Mouse (Mus musculus) MEL (cell line): ENCODE measurements around the gene Rlf. TPM values are rescaled to one million over a fixed set of nuclear protein-coding genes. Genes with fewer than 3 reads are reported as not detected.

ENCODE experiments used
- DNase-seq: peaks from one replicate; pipeline ENCODE4 v3.0.0; 2011; ENCODE audit warnings: low read depth, low spot score
- H3K27ac ChIP-seq: 2 replicates; pipeline ENCODE4 v1.5.1; 2012; ENCODE audit warnings: low read depth, mild to moderate bottlenecking, control low read depth, low read length, moderate library complexity; ENCODE audit not compliant: control insufficient read depth
- H3K27me3 ChIP-seq, 2 experiments: fragments of 150-350 bp in 1 of 2; sonication (generic) in 1 of 2; 2 replicates each; pipeline ENCODE4 v1.6.1; 2012; ENCODE audit warnings: low read length in 2 of 2, mild to moderate bottlenecking in 2 of 2, improper control_type of control experiment in 1 of 2, moderate library complexity in 1 of 2; ENCODE audit not compliant: insufficient read depth in 2 of 2, control insufficient read depth in 1 of 2
- H3K36me3 ChIP-seq, 2 experiments: 2 replicates each; pipeline ENCODE4 v1.6.1; 2012 to 2014; ENCODE audit warnings: low read length in 2 of 2, improper control_type of control experiment in 1 of 2, inconsistent platforms in 1 of 2, mild to moderate bottlenecking in 1 of 2; ENCODE audit not compliant: insufficient read depth in 2 of 2, control insufficient read depth in 1 of 2
- H3K4me1 ChIP-seq, 2 experiments: fragments of 150-350 bp in 1 of 2; sonication (generic) in 1 of 2; 2 replicates each; pipeline ENCODE4 v1.6.1; 2012; ENCODE audit warnings: low read length in 2 of 2, improper control_type of control experiment in 1 of 2, mild to moderate bottlenecking in 1 of 2; ENCODE audit not compliant: insufficient read depth in 2 of 2, control insufficient read depth in 1 of 2
- H3K4me3 ChIP-seq, 2 experiments: fragments of 150-350 bp in 1 of 2; sonication (generic) in 1 of 2; 2 replicates each; pipeline ENCODE4 v1.5.1; 2012; ENCODE audit warnings: low read depth in 2 of 2, low read length in 2 of 2, mild to moderate bottlenecking in 2 of 2, moderate library complexity in 2 of 2, control low read depth in 1 of 2, improper control_type of control experiment in 1 of 2; ENCODE audit not compliant: control insufficient read depth in 1 of 2, insufficient read depth in 1 of 2
- H3K79me2 ChIP-seq: 2 replicates; pipeline ENCODE4 v1.6.1; 2012; ENCODE audit warnings: mild to moderate bottlenecking, low read length, moderate library complexity; ENCODE audit not compliant: control insufficient read depth, poor library complexity, insufficient read depth
- H3K9ac ChIP-seq: 2 replicates; pipeline ENCODE4 v1.6.1; 2012; ENCODE audit warnings: low read depth, mild to moderate bottlenecking, control low read depth, low read length, moderate library complexity; ENCODE audit not compliant: control insufficient read depth, poor library complexity, severe bottlenecking
- H3K9me3 ChIP-seq: fragments of 150-350 bp; sonication (generic); replicated peaks from 2 replicates; pipeline ENCODE4 v1.6.1; 2012; ENCODE audit warnings: mild to moderate bottlenecking, low read length, improper control_type of control experiment, moderate library complexity; ENCODE audit not compliant: insufficient read depth
- BHLHE40 ChIP-seq: IDR thresholded peaks from 2 replicates; pipeline ENCODE4 v1.6.1; 2012; ENCODE audit warnings: low read depth, mild to moderate bottlenecking, inconsistent platforms, low read length, improper control_type of control experiment, borderline replicate concordance
- CTCF ChIP-seq, 3 experiments: IDR thresholded peaks in 2 of 3; conservative IDR thresholded peaks in 1 of 3; 2 replicates each; pipeline ENCODE4 v1.5.1; 2011 to 2012; ENCODE audit warnings: low read length in 3 of 3, low read depth in 2 of 3, mild to moderate bottlenecking in 2 of 3, improper control_type of control experiment in 1 of 3, inconsistent platforms in 1 of 3, mixed read lengths in 1 of 3, moderate library complexity in 1 of 3; ENCODE audit not compliant: control insufficient read depth in 1 of 3, insufficient read depth in 1 of 3, poor library complexity in 1 of 3, severe bottlenecking in 1 of 3
- E2F4 ChIP-seq: IDR thresholded peaks from 2 replicates; pipeline ENCODE4 v1.6.1; 2011; ENCODE audit warnings: low read depth, low read length, improper control_type of control experiment, borderline replicate concordance
- ETS1 ChIP-seq: IDR thresholded peaks from 2 replicates; pipeline ENCODE4 v1.6.1; 2012; ENCODE audit warnings: low read depth, mild to moderate bottlenecking, inconsistent platforms, low read length, improper control_type of control experiment, moderate library complexity
- JUND ChIP-seq: IDR thresholded peaks from 2 replicates; pipeline ENCODE4 v1.6.1; 2011; ENCODE audit warnings: low read depth, mild to moderate bottlenecking, improper control_type of control experiment, low read length
- MAX ChIP-seq: IDR thresholded peaks from 2 replicates; pipeline ENCODE4 v1.6.1; 2011; ENCODE audit warnings: low read length, improper control_type of control experiment
- MYC ChIP-seq: IDR thresholded peaks from 2 replicates; pipeline ENCODE4 v1.6.1; 2011; ENCODE audit warnings: low read depth, mild to moderate bottlenecking, low read length, improper control_type of control experiment, moderate library complexity
- NELFE ChIP-seq: IDR thresholded peaks from 2 replicates; pipeline ENCODE4 v1.6.1; 2011; ENCODE audit warnings: low read depth, low read length, improper control_type of control experiment
- POLR2A ChIP-seq, 2 experiments: IDR thresholded peaks; 2 replicates each; pipeline ENCODE4 v1.6.1; 2011 to 2012; ENCODE audit warnings: low read length in 2 of 2, mild to moderate bottlenecking in 2 of 2, control low read depth in 1 of 2, improper control_type of control experiment in 1 of 2, low read depth in 1 of 2, moderate library complexity in 1 of 2; ENCODE audit not compliant: control insufficient read depth in 1 of 2, insufficient read depth in 1 of 2, poor library complexity in 1 of 2
- POLR2AphosphoS5 ChIP-seq: IDR thresholded peaks from 2 replicates; pipeline ENCODE4 v1.6.1; 2012; ENCODE audit warnings: low read depth, borderline replicate concordance, mild to moderate bottlenecking, inconsistent platforms, low read length, moderate library complexity, mixed read lengths
- RCOR1 ChIP-seq: IDR thresholded peaks from 2 replicates; pipeline ENCODE4 v1.6.1; 2012; ENCODE audit warnings: low read depth, mild to moderate bottlenecking, inconsistent platforms, low read length, improper control_type of control experiment
- USF1 ChIP-seq: IDR thresholded peaks from 2 replicates; pipeline ENCODE4 v1.6.1; 2014; ENCODE audit warnings: low read depth, mild to moderate bottlenecking, inconsistent platforms, low read length, improper control_type of control experiment, moderate library complexity
- USF2 ChIP-seq, 2 experiments: IDR thresholded peaks; 2 replicates each; pipeline ENCODE4 v1.6.1; 2011 to 2012; ENCODE audit warnings: improper control_type of control experiment in 2 of 2, low read length in 2 of 2, borderline replicate concordance in 1 of 2, inconsistent platforms in 1 of 2, low read depth in 1 of 2, mild to moderate bottlenecking in 1 of 2; ENCODE audit not compliant: insufficient read depth in 1 of 2
- ZC3H11A ChIP-seq: IDR thresholded peaks from 2 replicates; pipeline ENCODE4 v1.6.1; 2012; ENCODE audit warnings: low read depth, mild to moderate bottlenecking, inconsistent platforms, low read length, improper control_type of control experiment
- ZMIZ1 ChIP-seq: IDR thresholded peaks from 2 replicates; pipeline ENCODE4 v1.6.1; 2012; ENCODE audit warnings: low read depth, mild to moderate bottlenecking, inconsistent platforms, low read length, improper control_type of control experiment, moderate library complexity
- ZNF384 ChIP-seq: IDR thresholded peaks from 2 replicates; pipeline ENCODE4 v1.6.1; 2012; ENCODE audit warnings: low read depth, mild to moderate bottlenecking, inconsistent platforms, low read length, improper control_type of control experiment
- polyA plus RNA-seq, 2 experiments: library from polyadenylated mRNA; stranded (reverse) in 1 of 2; unstranded in 1 of 2; fragments of >175 nt in 1 of 2; fragments of >200 nt in 1 of 2; gene quantifications; 2 replicates each; pipeline versions ENCODE4 v1.2.1 to v1.2.4; 2012; ENCODE audit warnings: low replicate concordance in 2 of 2, low read depth in 1 of 2; ENCODE audit not compliant: insufficient read length in 2 of 2, insufficient read depth in 1 of 2, missing spikeins in 1 of 2
- total RNA-seq: library from RNA; depleted of rRNA; stranded (reverse); fragments of 300-350 nt; gene quantifications from 2 replicates; pipeline ENCODE4 v1.2.3, GENCODE M21; 2012

The Rlf gene
- total and polyA plus RNA-seq, 3 experiments = 14.1 to 54.0 (median 17.3) TPM

- no peak for TF ChIP-seq USF2 (IDR thresholded peaks at IDR 0.05; ENCODE audit: borderline replicate concordance in 1 of 2, insufficient read depth in 1 of 2, low read depth in 1 of 2, low read length in 2 of 2)
- TF ChIP-seq ZC3H11A = no peak
- TF ChIP-seq ZNF384 = no peak
- no peak for TF ChIP-seq NELFE
- no peak for TF ChIP-seq E2F4
- TF ChIP-seq ETS1 = no peak
- TF ChIP-seq CTCF (IDR thresholded peaks at IDR 0.05 in 2 of 3, conservative IDR thresholded peaks at IDR 0.05 in 1 of 3; ENCODE audit: control insufficient read depth in 1 of 3, insufficient read depth in 1 of 3, low read depth in 2 of 3, low read length in 3 of 3, poor library complexity in 1 of 3, severe bottlenecking in 1 of 3) = no peak
- no peak for TF ChIP-seq JUND
- TF ChIP-seq BHLHE40 = no peak
- TF ChIP-seq MAX = no peak
- no peaks in the 10 kb centered on the region for H3K4me1 ChIP-seq
- no peaks in the 10 kb centered on the region for H3K36me3 ChIP-seq
- no peak overlapping the region for H3K9ac ChIP-seq
- H3K4me3 ChIP-seq = no peak overlapping the region
- H3K9me3 ChIP-seq = no peaks in the 10 kb centered on the region
- H3K27ac ChIP-seq = no peak overlapping the region
- no peak for DNase-seq
- H3K27me3 ChIP-seq = peaks cover 0 to 8% of the 10 kb centered on the region in 2 experiments
- no peaks in the 10 kb centered on the region for H3K79me2 ChIP-seq
Observed at GRCm38 (mm10) chr4:121223136-121223535, 8.3 kb upstream of the Rlf start.

GRCm38 (mm10) chr4:121216216-121216615 lies 1.3 kb upstream of the Rlf start:
- TF ChIP-seq ZMIZ1 (no peak), JUND (no peak), E2F4 (no peak), USF1 (no peak), MYC (no peak), RCOR1 (no peak), USF2 (IDR thresholded peaks at IDR 0.05; ENCODE audit: borderline replicate concordance in 1 of 2, insufficient read depth in 1 of 2, low read depth in 1 of 2, low read length in 2 of 2) (no peak), POLR2AphosphoS5 (no peak), NELFE (no peak), POLR2A (IDR thresholded peaks at IDR 0.05; ENCODE audit: control insufficient read depth in 1 of 2, insufficient read depth in 1 of 2, low read depth in 1 of 2, low read length in 2 of 2, poor library complexity in 1 of 2) (no peak)
- Histone ChIP-seq H3K79me2 (peaks cover 35% of the 10 kb centered on the region), H3K27ac (no peak overlapping the region), H3K9me3 (no peaks in the 10 kb centered on the region), H3K4me1 (peaks cover 4 to 5% of the 10 kb centered on the region in 2 experiments; a peak in 3 of 4 replicates), H3K36me3 (peaks cover 2 to 14% of the 10 kb centered on the region in 2 experiments; a peak in 3 of 4 replicates), H3K9ac (no peak overlapping the region), H3K27me3 (peaks cover 0 to 4% of the 10 kb centered on the region in 2 experiments), H3K4me3 (no peak overlapping the region)
- DNase-seq = no peak
